Mouse (Mus musculus) forebrain, embryonic 13.5 days (tissue): ENCODE results near the gene Ldb1. TPM values are rescaled to one million over a fixed set of nuclear protein-coding genes. Genes with fewer than 3 reads are reported as not detected.

Experiments
- ATAC-seq: fragments of 200-750 bp; cut with Nextera tagmentation; 2 replicates; pipeline ENCODE4 v1.8.0; 2017
- H3K27ac ChIP-seq: fragments of 300-500 bp; sonication (generic); 2 replicates; pipeline ENCODE4 v1.5.1; 2015; ENCODE audit warnings: inconsistent platforms, mild to moderate bottlenecking, moderate library complexity
- H3K27me3 ChIP-seq: fragments of 300-500 bp; sonication (generic); 2 replicates; pipeline ENCODE4 v1.6.1; 2015; ENCODE audit warnings: mild to moderate bottlenecking, inconsistent platforms
- H3K36me3 ChIP-seq: fragments of 300-500 bp; sonication (generic); 2 replicates; pipeline ENCODE4 v1.6.1; 2015; ENCODE audit warnings: mild to moderate bottlenecking, inconsistent platforms; ENCODE audit not compliant: poor library complexity, severe bottlenecking
- H3K4me1 ChIP-seq: fragments of 300-500 bp; sonication (generic); 2 replicates; pipeline ENCODE4 v1.6.1; 2015; ENCODE audit warnings: inconsistent platforms
- H3K4me2 ChIP-seq: fragments of 300-500 bp; sonication (generic); 2 replicates; pipeline ENCODE4 v1.6.1; 2015; ENCODE audit warnings: inconsistent platforms, mild to moderate bottlenecking, moderate library complexity
- H3K4me3 ChIP-seq: fragments of 300-500 bp; sonication (generic); 2 replicates; pipeline ENCODE4 v1.5.1; 2015; ENCODE audit warnings: mild to moderate bottlenecking, inconsistent platforms
- H3K9ac ChIP-seq: fragments of 300-500 bp; sonication (generic); 2 replicates; pipeline ENCODE4 v1.6.1; 2015; ENCODE audit warnings: mild to moderate bottlenecking, inconsistent platforms
- H3K9me3 ChIP-seq: fragments of 300-500 bp; sonication (generic); replicated peaks from 2 replicates; pipeline ENCODE4 v1.6.1; 2016; ENCODE audit warnings: inconsistent platforms
- WGBS: fragments of 180-500 bp; shearing (Covaris S2); methylation state at CpG from one replicate; pipeline ENCODE4 v1.1.7; 2015; 5-methylcytosine and 5-hydroxymethylcytosine counted together
- polyA plus RNA-seq: library from polyadenylated mRNA; unstranded; fragments of >200 nt; fragmentation: Nextera tagmentation; extraction: Ambion mirVana; gene quantifications from 2 replicates; pipeline ENCODE4 v1.2.1, GENCODE M21; 2015

Gene Ldb1
- 118 and 119 TPM in 2 replicates for polyA plus RNA-seq

DNA sequence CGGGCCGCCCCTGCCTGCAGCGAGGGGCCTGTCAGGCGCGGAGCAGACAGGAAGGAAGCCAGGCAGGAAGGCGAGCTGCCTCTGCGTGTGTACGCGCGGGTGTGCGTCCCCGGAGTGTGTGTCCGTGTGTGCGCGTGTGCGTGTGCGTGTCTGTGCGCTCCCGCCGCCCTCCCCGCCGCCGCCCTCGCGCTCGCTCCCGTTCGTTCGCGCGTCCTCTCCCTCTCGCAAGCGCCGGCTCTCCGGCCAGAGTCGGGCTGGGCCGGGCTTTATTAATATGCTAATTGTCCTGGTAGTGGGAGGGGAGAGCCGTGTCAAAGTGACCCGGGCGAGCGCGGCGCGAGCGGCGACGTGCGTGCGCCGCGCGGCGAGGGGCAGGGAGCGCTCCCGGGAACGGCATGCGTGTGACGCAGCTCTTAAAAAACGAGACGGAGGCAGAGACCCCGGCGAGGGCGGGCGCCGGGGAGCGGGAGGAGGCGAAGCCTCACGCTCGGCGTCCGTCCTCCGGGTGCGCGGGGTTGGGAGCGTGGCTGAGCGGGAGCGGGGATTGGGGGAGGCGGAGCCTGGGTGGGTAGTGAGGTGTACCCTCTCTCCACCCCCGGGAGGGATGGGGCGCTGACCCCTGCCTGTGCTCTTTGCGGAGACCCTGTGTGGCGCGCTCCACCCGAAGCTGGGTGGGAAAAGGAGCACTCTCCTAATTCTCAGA lies at the start of gene Ldb1:
Ldb1 (minus strand) TSS at position 222 of the 703 bp plus-strand sequence.
- peaks cover 56% of the 10 kb centered on the region for H3K4me1 ChIP-seq
- no peaks in the 10 kb centered on the region for H3K36me3 ChIP-seq
- peak within 1 kb of the TSS; percentile 100 for H3K4me2 ChIP-seq
- H3K9me3 ChIP-seq, result no peaks in the 10 kb centered on the region
- H3K27ac ChIP-seq, result peak within 1 kb of the TSS; percentile 99
- H3K27me3 ChIP-seq, result no peaks in the 10 kb centered on the region
- peak; percentile 59 for ATAC-seq
- under 1% methylated on average over 63 of the region's 84 CpGs for WGBS
- peak within 1 kb of the TSS; percentile 95 for H3K4me3 ChIP-seq
- peak within 1 kb of the TSS; percentile 99 for H3K9ac ChIP-seq

- Histone ChIP-seq H3K4me1 (no peaks in the 10 kb centered on the region), H3K27me3 (no peaks in the 10 kb centered on the region), H3K9me3 (no peaks in the 10 kb centered on the region), H3K9ac (no peak overlapping the region), H3K4me2 (no peak overlapping the region), H3K27ac (no peak overlapping the region), H3K36me3 (no peaks in the 10 kb centered on the region), H3K4me3 (no peak overlapping the region)
- ATAC-seq, result no peak
- WGBS, result 93% methylated on average over 2 of the region's 2 CpGs
Observed at GRCm38 (mm10) chr19:46094144-46094543, 49.1 kb upstream of the Ldb1 start.

- 91% methylated on average over 4 of the region's 4 CpGs for WGBS
- ATAC-seq, result no peak
- H3K36me3 ChIP-seq, result no peaks in the 10 kb centered on the region
Observed at GRCm38 (mm10) chr19:46091641-46092040, 46.6 kb upstream of the Ldb1 start.

DNA sequence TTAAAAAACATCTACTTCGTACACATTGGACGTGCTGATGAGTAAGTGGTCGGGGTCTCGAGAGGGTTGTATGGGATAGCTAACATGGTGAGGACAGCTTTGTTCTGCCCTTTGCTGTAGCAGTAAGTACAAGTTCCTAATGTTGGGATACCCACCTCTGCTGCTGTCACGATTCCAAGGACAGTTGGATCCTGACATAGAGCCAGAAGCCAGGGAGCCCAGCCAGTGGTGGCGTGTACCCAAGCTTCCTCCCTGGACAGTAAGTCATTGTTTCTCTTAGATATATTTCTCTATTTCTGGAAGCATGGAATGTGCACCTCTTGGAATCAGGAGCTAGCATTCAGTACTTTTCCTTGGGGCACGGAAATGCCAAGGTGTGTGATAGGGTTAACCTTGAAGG lies 42.9 kb upstream of the Ldb1 start:
- ATAC-seq, result no peak
- Histone ChIP-seq H3K4me3 (no peak overlapping the region), H3K9ac (no peak overlapping the region), H3K27ac (no peak overlapping the region), H3K9me3 (no peaks in the 10 kb centered on the region), H3K27me3 (no peaks in the 10 kb centered on the region), H3K4me1 (no peaks in the 10 kb centered on the region), H3K4me2 (no peak overlapping the region), H3K36me3 (peaks cover 33% of the 10 kb centered on the region)
- WGBS, result 84% methylated on average over 7 of the region's 7 CpGs

More at GRCm38 (mm10) chr19:46091641-46092040, 46.6 kb upstream of the Ldb1 start:
- Histone ChIP-seq H3K4me3 (no peak overlapping the region), H3K27ac (no peak overlapping the region), H3K27me3 (no peaks in the 10 kb centered on the region), H3K9me3 (no peaks in the 10 kb centered on the region), H3K4me1 (no peaks in the 10 kb centered on the region), H3K9ac (no peak overlapping the region), H3K4me2 (no peak overlapping the region)

GRCm38 (mm10) chr19:46086337-46086736 lies 41.3 kb upstream of the Ldb1 start:
- no peak overlapping the region for H3K4me3 ChIP-seq
- H3K27ac ChIP-seq, result no peak overlapping the region
- 55% methylated on average over 3 of the region's 3 CpGs for WGBS
- H3K9ac ChIP-seq, result no peak overlapping the region
- no peak for ATAC-seq
- peaks cover 49% of the 10 kb centered on the region for H3K36me3 ChIP-seq
- no peaks in the 10 kb centered on the region for H3K9me3 ChIP-seq
- no peaks in the 10 kb centered on the region for H3K27me3 ChIP-seq
- H3K4me2 ChIP-seq, result no peak overlapping the region
- H3K4me1 ChIP-seq, result no peaks in the 10 kb centered on the region

- Histone ChIP-seq H3K4me1 (no peaks in the 10 kb centered on the region), H3K27me3 (no peaks in the 10 kb centered on the region), H3K9me3 (no peaks in the 10 kb centered on the region), H3K4me3 (no peak overlapping the region), H3K9ac (no peak overlapping the region), H3K36me3 (peaks cover 60% of the 10 kb centered on the region), H3K27ac (no peak overlapping the region), H3K4me2 (no peak overlapping the region)
- no peak for ATAC-seq
- 96% methylated on average over 8 of the region's 8 CpGs for WGBS
Observed at GRCm38 (mm10) chr19:46085185-46085584, 40.2 kb upstream of the Ldb1 start.

DNA sequence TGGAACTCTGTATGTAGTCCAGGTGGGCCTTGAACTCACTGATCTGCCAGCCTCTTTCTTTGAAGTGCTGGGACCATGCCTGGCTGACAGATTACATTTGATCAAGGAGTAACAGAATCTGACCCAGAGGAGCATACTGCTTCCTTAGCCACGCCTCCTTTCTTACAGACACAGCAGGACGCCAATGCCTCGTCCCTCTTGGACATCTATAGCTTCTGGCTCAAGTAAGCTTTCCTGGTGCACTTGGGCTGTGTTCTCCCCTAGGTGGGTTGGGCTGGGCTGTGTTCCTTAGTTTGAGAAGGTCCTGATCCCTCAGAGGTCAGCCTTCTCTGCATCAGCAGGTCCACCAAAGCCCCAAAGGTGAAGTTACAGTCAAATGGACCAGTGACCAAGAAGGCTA lies 33.5 kb upstream of the Ldb1 start:
- Histone ChIP-seq H3K36me3 (peaks cover 59% of the 10 kb centered on the region), H3K4me2 (no peak overlapping the region), H3K9me3 (no peaks in the 10 kb centered on the region), H3K9ac (no peak overlapping the region), H3K4me1 (peaks cover 27% of the 10 kb centered on the region), H3K27ac (no peak overlapping the region), H3K4me3 (no peak overlapping the region), H3K27me3 (no peaks in the 10 kb centered on the region)
- 59% methylated on average over 3 of the region's 3 CpGs for WGBS
- ATAC-seq, result no peak

- WGBS, result under 1% methylated on average over 66 of the region's 66 CpGs
- Histone ChIP-seq H3K36me3 (peaks cover 59% of the 10 kb centered on the region), H3K4me1 (peaks cover 27% of the 10 kb centered on the region), H3K9me3 (no peaks in the 10 kb centered on the region), H3K27me3 (no peaks in the 10 kb centered on the region), H3K4me3 (peak within 1 kb of the TSS; percentile 90), H3K4me2 (peak within 1 kb of the TSS; percentile 81), H3K27ac (peak within 1 kb of the TSS; percentile 46), H3K9ac (peak within 1 kb of the TSS; percentile 80)
- ATAC-seq, result peak; percentile 97
Observed at GRCm38 (mm10) chr19:46075616-46076607, 30.9 kb upstream of the Ldb1 start, which contains the start of gene Nolc1. Gene Nolc1, plus strand, starts transcription at chr19:46075863.

GRCm38 (mm10) chr19:46074266-46074665 lies 29.3 kb upstream of the Ldb1 start:
- Histone ChIP-seq H3K27ac (no peak overlapping the region), H3K4me3 (no peak overlapping the region), H3K27me3 (no peaks in the 10 kb centered on the region), H3K4me2 (no peak overlapping the region), H3K9me3 (no peaks in the 10 kb centered on the region), H3K36me3 (peaks cover 57% of the 10 kb centered on the region), H3K4me1 (peaks cover 27% of the 10 kb centered on the region), H3K9ac (no peak overlapping the region)
- 92% methylated on average over 5 of the region's 5 CpGs for WGBS
- no peak for ATAC-seq

DNA sequence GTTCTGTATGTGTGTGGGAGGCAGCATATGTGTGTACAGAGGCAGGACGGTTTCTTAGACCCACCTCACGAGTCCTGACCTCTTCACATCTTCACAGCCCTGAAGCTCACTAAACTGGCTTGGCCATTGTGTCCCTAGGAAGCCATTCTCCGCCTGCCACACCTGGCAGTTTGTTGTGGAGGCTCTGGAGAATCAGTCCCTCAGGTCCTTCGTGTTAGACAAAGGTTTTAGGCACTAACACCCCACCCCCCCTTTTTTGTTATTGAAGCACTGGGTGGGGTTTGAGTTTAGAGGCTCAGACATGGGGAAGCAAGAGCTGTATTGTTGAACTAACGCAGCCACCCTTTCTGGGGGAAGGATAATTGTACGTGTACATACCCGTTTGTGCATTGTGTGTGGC lies 28.3 kb upstream of the Ldb1 start:
- H3K4me3 ChIP-seq, result no peak overlapping the region

DNA sequence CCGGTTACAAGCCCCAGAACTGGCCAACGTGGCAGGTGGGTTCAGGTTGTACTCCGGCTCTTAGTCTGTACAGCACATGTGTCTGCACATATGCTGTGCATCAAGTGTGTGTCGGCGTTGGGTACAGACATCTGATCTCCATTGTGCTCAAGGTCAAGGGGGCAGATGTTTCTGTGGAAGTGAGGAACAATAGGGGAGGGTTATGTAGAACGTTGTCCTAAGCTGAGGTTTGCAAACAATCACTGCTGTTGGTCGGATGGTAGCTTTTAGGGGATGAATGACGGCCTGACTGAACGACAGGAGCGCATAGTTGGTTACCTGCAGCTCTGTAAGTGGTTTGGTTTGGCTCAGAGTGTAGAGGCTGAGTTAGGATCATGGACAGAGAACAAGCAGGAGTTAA lies 23.0 kb upstream of the Ldb1 start:
- H3K4me1 ChIP-seq, result no peaks in the 10 kb centered on the region
- no peaks in the 10 kb centered on the region for H3K9me3 ChIP-seq
- WGBS, result 85% methylated on average over 10 of the region's 10 CpGs
- no peaks in the 10 kb centered on the region for H3K27me3 ChIP-seq
- no peak overlapping the region for H3K4me2 ChIP-seq
- peaks cover 95% of the 10 kb centered on the region for H3K36me3 ChIP-seq
- H3K9ac ChIP-seq, result no peak overlapping the region
- H3K4me3 ChIP-seq, result no peak overlapping the region
- no peak overlapping the region for H3K27ac ChIP-seq
- no peak for ATAC-seq

More for the DNA sequence above, 28.3 kb upstream of the Ldb1 start:
- Histone ChIP-seq H3K27me3 (no peaks in the 10 kb centered on the region), H3K9me3 (no peaks in the 10 kb centered on the region), H3K36me3 (peaks cover 55% of the 10 kb centered on the region), H3K4me2 (no peak overlapping the region), H3K4me1 (peaks cover 23% of the 10 kb centered on the region), H3K9ac (no peak overlapping the region), H3K27ac (no peak overlapping the region)
- no peak for ATAC-seq
- WGBS, result 78% methylated on average over 7 of the region's 7 CpGs

DNA sequence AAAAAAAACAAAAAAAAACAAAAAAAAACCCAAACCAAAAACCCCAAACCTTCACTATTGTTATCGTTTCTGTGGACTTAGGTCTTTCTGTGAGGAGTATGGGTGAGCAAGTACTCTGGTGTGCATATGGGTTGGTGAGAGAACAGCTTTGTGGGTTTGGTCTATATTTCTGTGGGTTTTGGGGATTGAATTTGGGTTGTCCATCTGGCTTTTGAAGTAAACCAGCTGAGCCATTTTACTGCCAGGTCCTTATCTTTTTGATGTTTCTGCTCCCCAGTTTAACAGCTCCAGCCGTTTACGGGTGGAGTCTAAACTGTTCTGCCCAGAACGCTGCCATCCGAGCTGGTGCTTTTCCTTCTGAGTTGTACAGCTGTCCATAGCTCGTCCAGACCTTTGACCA lies 15.8 kb upstream of the Ldb1 start:
- Histone ChIP-seq H3K4me2 (no peak overlapping the region), H3K27ac (no peak overlapping the region), H3K27me3 (no peaks in the 10 kb centered on the region), H3K4me1 (peaks cover 16% of the 10 kb centered on the region), H3K4me3 (no peak overlapping the region), H3K9ac (no peak overlapping the region), H3K36me3 (peaks cover 47% of the 10 kb centered on the region), H3K9me3 (no peaks in the 10 kb centered on the region)
- 89% methylated on average over 6 of the region's 6 CpGs for WGBS
- ATAC-seq, result no peak
